Mouse (Mus musculus) stomach, embryonic 14.5 days (tissue): ENCODE data around the gene Rnf217. TPM values are rescaled to one million over a fixed set of nuclear protein-coding genes. Genes with fewer than 3 reads are reported as not detected.

ENCODE experiments used
- ATAC-seq: fragments of 200-750 bp; cut with Nextera tagmentation; 2 replicates; pipeline ENCODE4 v1.8.0; 2017; ENCODE audit warnings: low read depth, moderate TSS enrichment; ENCODE audit not compliant: insufficient number of reproducible peaks, insufficient read depth, low FRiP score
- H3K27ac ChIP-seq: fragments of 300-500 bp; sonication (generic); 2 replicates; pipeline ENCODE4 v1.5.1; 2014; ENCODE audit warnings: mild to moderate bottlenecking, low read length, moderate library complexity, mixed read lengths
- H3K27me3 ChIP-seq: fragments of 300-500 bp; sonication (generic); 2 replicates; pipeline ENCODE4 v1.6.1; 2014; ENCODE audit warnings: low read length, control low read depth, mixed read lengths; ENCODE audit not compliant: control insufficient read depth, insufficient read depth
- H3K36me3 ChIP-seq: fragments of 300-500 bp; sonication (generic); 2 replicates; pipeline ENCODE4 v1.6.1; 2014; ENCODE audit warnings: mild to moderate bottlenecking, control low read depth, low read length, moderate library complexity, mixed read lengths; ENCODE audit not compliant: control insufficient read depth, insufficient read depth
- H3K4me1 ChIP-seq: fragments of 300-500 bp; sonication (generic); 2 replicates; pipeline ENCODE4 v1.6.1; 2014; ENCODE audit warnings: low read length, control low read depth, mixed read lengths; ENCODE audit not compliant: control insufficient read depth, insufficient read depth
- H3K4me2 ChIP-seq: fragments of 300-500 bp; sonication (generic); replicated peaks from 2 replicates; pipeline ENCODE4 v1.6.1; 2014; ENCODE audit warnings: low read depth, low read length, control low read depth
- H3K4me3 ChIP-seq: fragments of 300-500 bp; sonication (generic); 2 replicates; pipeline ENCODE4 v1.5.1; 2014; ENCODE audit warnings: low read depth, low read length, control low read depth
- H3K9ac ChIP-seq: fragments of 300-500 bp; sonication (generic); replicated peaks from 2 replicates; pipeline ENCODE4 v1.6.1; 2014; ENCODE audit warnings: low read depth, mild to moderate bottlenecking, control low read depth, low read length, moderate library complexity, mixed read lengths
- H3K9me3 ChIP-seq: fragments of 300-500 bp; sonication (generic); 2 replicates; pipeline ENCODE4 v1.6.1; 2016; ENCODE audit warnings: low read depth, low read length, control low read depth; ENCODE audit not compliant: control insufficient read depth
- WGBS: fragments of 180-500 bp; shearing (Covaris S2); extraction: QIAGEN DNeasy Blood & Tissue Kit; methylation state at CpG from one replicate; pipeline ENCODE4 v1.1.7; 2014; 5-methylcytosine and 5-hydroxymethylcytosine counted together
- polyA plus RNA-seq: library from polyadenylated mRNA; unstranded; fragments of >200 nt; fragmentation: Nextera tagmentation; extraction: Ambion mirVana; gene quantifications from 2 replicates; pipeline ENCODE4 v1.2.1, GENCODE M21; 2014

Gene Rnf217
- 3.5 and 3.9 TPM in 2 replicates for polyA plus RNA-seq

DNA sequence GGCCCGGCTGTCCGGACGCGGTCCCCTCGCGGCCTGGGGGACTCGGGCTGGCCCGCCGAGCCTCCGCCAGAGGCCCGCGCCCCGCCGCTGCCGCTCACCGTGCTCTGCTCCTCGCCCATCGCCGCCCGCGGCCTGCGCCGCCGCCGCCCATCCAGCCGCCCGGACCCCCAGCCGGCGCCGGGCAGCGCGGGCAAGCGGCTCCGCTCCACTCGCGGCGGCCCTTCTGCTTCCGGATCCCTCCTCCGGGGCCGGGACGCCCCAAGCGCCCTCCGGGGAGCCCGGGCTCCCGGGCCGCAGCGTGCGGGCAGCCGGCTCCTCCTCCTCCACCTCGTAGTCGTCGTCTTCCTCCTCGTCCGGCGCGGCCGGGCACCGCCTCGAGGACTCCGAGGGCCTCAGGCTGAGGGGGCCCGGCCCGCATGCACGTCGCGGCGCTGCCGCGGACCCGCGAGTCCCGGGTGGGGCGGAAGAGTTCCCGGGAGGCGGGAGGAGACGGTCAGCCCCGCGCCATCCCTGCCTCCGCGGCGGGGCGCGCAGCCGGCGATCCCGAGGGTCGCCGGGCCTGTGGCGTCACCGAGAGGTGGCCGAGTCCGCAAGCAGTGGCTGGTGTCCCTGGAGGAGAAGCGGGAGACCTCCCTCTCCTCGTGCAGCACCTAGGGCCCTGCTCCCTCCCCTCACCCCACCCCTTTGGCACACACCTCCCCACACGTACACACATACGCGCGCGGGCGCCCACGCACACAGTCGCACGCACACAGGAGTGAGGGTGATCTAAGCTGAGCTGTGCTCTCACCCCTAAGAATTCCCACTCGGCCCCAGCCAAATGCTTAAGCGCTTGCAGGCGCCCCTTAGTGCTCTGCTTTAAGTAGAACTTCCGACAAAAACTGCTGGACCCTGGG is at the start of gene Rnf217:
Gene Rnf217, minus strand, starts transcription at position 119 of the 896 bp plus-strand sequence.
- peak within 1 kb of the TSS; percentile 80 for H3K4me3 ChIP-seq
- H3K9me3 ChIP-seq: no peaks in the 10 kb centered on the region
- no peaks in the 10 kb centered on the region for H3K36me3 ChIP-seq
- peak; percentile 85 for ATAC-seq
- H3K27ac ChIP-seq: peak within 1 kb of the TSS; percentile 86
- under 1% methylated on average over 61 of the region's 106 CpGs for WGBS
- no peaks in the 10 kb centered on the region for H3K27me3 ChIP-seq
- peak within 1 kb of the TSS; percentile 81 for H3K4me2 ChIP-seq
- H3K9ac ChIP-seq: peak within 1 kb of the TSS; percentile 93
- peaks cover 12% of the 10 kb centered on the region; the same call in 1 of the 2 replicates for H3K4me1 ChIP-seq

DNA sequence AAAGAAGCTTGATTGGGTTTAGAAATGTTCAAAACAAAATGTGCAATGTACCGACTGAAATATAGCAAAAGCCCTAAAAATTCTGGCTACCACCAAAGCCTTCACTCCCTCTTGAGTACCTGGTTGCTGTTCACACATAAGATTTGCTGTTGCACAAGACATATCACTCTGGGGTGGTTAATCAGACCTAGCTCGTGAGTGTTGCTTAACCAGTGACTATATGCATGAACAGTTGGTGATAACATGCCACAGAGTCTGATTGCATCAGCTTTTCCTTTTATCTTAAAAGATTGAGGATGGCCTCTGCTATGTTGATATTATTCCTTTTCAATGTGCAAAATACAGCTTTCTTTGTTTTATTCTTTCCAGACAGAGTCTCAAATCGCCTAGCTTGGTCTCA is 38.3 kb upstream of the Rnf217 start:
- ATAC-seq: no peak
- H3K4me2 ChIP-seq: no peak overlapping the region
- no peaks in the 10 kb centered on the region for H3K36me3 ChIP-seq
- no peaks in the 10 kb centered on the region for H3K4me1 ChIP-seq
- no peak overlapping the region for H3K4me3 ChIP-seq
- no peak overlapping the region for H3K27ac ChIP-seq
- no peaks in the 10 kb centered on the region for H3K27me3 ChIP-seq
- WGBS: 71% methylated on average over 3 of the region's 3 CpGs
- H3K9ac ChIP-seq: no peak overlapping the region
- no peaks in the 10 kb centered on the region for H3K9me3 ChIP-seq

GRCm38 (mm10) chr10:31646083-31646482 is 37.1 kb upstream of the Rnf217 start:
- WGBS: 65% methylated on average over 1 of the region's 1 CpGs
- no peak for ATAC-seq

DNA sequence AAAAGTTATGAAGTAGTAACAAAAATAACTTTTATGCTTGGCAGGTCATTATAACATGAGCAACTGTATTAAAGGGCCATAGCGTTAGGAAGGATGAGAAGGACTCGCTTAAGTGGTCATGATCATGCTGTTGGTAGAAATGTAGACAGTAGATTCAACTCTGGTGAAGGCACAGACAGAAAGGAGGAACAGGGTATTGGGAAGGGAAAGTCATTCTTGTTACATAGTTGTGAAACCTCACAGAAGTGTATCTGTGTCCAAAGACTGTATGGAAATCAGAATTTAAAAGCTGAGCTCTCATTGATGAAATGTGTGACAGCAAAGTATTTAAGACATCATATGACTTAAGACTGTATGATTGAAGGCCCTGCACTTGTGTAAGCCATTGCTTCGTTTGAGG is 26.1 kb upstream of the Rnf217 start:
- H3K4me1 ChIP-seq: peaks cover 3% of the 10 kb centered on the region; the same call in 1 of the 2 replicates
- WGBS: 87% methylated on average over 3 of the region's 3 CpGs
- no peak for ATAC-seq

More at GRCm38 (mm10) chr10:31646083-31646482, 37.1 kb upstream of the Rnf217 start:
- H3K9ac ChIP-seq: no peak overlapping the region
- H3K27ac ChIP-seq: no peak overlapping the region
- H3K4me2 ChIP-seq: no peak overlapping the region
- H3K27me3 ChIP-seq: no peaks in the 10 kb centered on the region
- H3K36me3 ChIP-seq: no peaks in the 10 kb centered on the region
- no peaks in the 10 kb centered on the region for H3K9me3 ChIP-seq
- H3K4me1 ChIP-seq: no peaks in the 10 kb centered on the region
- no peak overlapping the region for H3K4me3 ChIP-seq

DNA sequence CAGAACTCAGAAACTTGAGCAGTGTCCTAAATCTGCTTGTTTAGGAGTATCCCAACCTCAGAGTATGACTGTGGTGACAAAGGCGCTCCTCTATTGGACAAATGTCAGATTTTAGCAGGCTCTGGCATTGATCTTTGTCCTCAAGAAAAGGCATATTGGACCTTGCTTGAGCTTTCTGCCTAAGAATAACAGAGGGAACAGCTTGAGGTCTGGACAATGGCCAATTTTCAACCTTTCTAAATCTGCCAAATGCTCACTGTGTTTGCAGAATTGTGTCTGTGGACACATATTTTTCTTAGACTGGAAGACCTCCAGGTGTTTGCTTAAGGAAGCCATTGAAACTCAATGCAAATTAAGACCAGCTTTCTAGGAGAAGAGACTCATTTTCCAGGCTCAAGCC is 23.0 kb upstream of the Rnf217 start:
- Histone ChIP-seq H3K27ac (no peak overlapping the region), H3K27me3 (no peaks in the 10 kb centered on the region), H3K9me3 (no peaks in the 10 kb centered on the region), H3K36me3 (no peaks in the 10 kb centered on the region), H3K4me2 (no peak overlapping the region), H3K4me3 (no peak overlapping the region), H3K9ac (no peak overlapping the region), H3K4me1 (peaks cover 3% of the 10 kb centered on the region; the same call in 1 of the 2 replicates)
- 88% methylated on average over 1 of the region's 1 CpGs for WGBS
- no peak for ATAC-seq

More for the DNA sequence above, 26.1 kb upstream of the Rnf217 start:
- H3K4me3 ChIP-seq: no peak overlapping the region
- H3K36me3 ChIP-seq: no peaks in the 10 kb centered on the region
- no peak overlapping the region for H3K9ac ChIP-seq
- no peak overlapping the region for H3K27ac ChIP-seq
- no peaks in the 10 kb centered on the region for H3K27me3 ChIP-seq
- H3K9me3 ChIP-seq: no peaks in the 10 kb centered on the region
- H3K4me2 ChIP-seq: no peak overlapping the region

DNA sequence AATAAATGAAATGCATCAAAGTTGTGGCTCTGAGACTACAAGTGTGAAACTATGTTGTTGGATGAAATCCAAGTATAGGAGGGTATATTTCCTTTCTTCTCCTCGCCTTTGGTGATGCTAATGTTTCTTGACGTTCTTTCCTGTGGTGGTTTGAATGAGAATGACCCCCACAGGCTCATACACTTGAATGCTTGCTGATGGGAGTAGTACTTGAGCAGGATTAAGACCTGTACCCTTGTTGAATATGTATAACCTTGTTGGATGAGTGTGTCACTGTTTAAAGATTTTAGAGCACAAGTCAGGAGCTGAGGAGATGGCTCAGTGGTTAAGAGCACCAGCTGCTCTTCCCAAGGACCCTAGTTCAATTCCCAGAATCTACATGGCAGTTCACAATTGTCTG is 6.4 kb upstream of the Rnf217 start:
- whole genome bisulfite sequencing: 52% methylated on average over 2 of the region's 2 CpGs
- no peaks in the 10 kb centered on the region for H3K27me3 ChIP-seq

DNA sequence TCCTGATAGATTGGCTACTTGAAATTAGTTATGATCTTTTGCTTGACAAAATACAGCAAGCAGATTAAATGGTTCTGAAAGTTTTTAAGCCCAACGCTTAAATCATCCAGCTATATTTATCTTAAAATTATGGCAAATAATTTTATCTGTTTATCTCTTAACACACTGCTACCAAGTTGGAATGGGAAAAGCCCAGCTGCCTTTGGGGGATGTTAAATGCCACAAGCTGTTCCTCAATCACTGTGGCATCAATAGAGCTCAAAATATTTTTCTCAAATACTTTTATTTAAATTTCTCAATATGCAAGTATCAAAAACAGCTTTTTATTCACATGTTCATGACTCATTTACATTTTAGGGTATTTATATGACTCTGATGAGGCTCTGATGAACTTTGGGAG is 5.1 kb upstream of the Rnf217 start:
- H3K9me3 ChIP-seq: no peaks in the 10 kb centered on the region
- H3K4me2 ChIP-seq: no peak overlapping the region
- no peaks in the 10 kb centered on the region for H3K36me3 ChIP-seq
- H3K27ac ChIP-seq: no peak overlapping the region
- H3K9ac ChIP-seq: no peak overlapping the region
- ATAC-seq: no peak
- no peaks in the 10 kb centered on the region for H3K4me1 ChIP-seq
- no peak overlapping the region for H3K4me3 ChIP-seq
- WGBS: 67% methylated on average over 1 of the region's 1 CpGs
- no peaks in the 10 kb centered on the region for H3K27me3 ChIP-seq

More for the DNA sequence above, 6.4 kb upstream of the Rnf217 start:
- Histone ChIP-seq H3K4me2 (no peak overlapping the region), H3K4me3 (no peak overlapping the region), H3K27ac (no peak overlapping the region), H3K9ac (no peak overlapping the region), H3K4me1 (no peaks in the 10 kb centered on the region), H3K36me3 (no peaks in the 10 kb centered on the region), H3K9me3 (no peaks in the 10 kb centered on the region)
- no peak for ATAC-seq

DNA sequence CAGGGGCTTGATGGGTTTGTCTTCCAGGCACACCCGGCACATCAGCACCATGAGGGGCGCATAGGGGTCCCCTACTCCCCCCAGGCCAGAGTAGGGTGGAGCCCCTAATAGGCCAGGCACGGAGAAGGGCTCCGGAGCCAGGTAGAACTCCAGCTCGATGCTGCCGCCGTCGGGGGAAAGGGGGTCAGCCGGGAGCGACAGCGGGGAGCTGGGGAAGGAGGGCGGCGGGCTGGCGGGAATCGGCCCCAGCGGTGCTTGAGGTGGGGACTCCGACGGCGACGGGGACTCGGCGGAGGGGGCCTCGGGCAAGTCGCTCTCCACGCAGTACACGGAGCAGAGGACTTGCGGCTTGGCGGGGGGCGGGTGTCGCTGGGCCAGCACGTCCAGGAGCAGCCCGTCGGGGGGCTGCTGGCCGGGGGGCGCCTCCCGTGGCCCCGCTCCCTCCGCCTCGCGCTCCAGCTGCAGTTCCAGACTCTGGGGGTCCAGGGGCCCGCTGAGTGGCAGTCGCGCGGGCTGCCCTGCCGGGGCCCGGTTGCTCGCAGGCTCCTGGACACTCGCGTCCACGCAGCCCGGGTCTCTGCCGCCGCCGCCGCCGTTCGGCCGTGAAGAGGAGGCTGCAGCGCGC is 431 bp downstream of the Rnf217 start:
- Histone ChIP-seq H3K9me3 (no peaks in the 10 kb centered on the region), H3K27ac (peak overlapping the region; percentile 86), H3K27me3 (no peaks in the 10 kb centered on the region), H3K36me3 (no peaks in the 10 kb centered on the region), H3K9ac (peak overlapping the region; percentile 93), H3K4me2 (peak overlapping the region; percentile 81), H3K4me3 (peak overlapping the region; percentile 80), H3K4me1 (peaks cover 12% of the 10 kb centered on the region; the same call in 1 of the 2 replicates)
- 1% methylated on average over 46 of the region's 60 CpGs for WGBS
- ATAC-seq: peak; percentile 48
